Mouse (Mus musculus) CD4-positive, CD25-positive, alpha-beta regulatory T cell, adult 4 months (primary cell): ENCODE data around the gene Fcrlb. TPM values are rescaled to one million over a fixed set of nuclear protein-coding genes. Genes with fewer than 3 reads are reported as not detected.
"Not testable (repeated sequence)": the region's sequence is repeated elsewhere in the genome, so short reads cannot be mapped to it uniquely, and the experiment has no call there.

ENCODE experiments used
- ATAC-seq: one replicate; pipeline ENCODE4 v1.8.0; 2017
- polyA plus RNA-seq, 2 experiments: library from polyadenylated mRNA; unstranded; fragments of 100-300 nt; shearing (Covaris generic); gene quantifications; one replicate each; pipeline ENCODE4 v1.2.1; 2017

Fcrlb gene
- polyA plus RNA-seq: not detected

GRCm38 (mm10) chr1:170912891-170913615, at the start of gene Fcrlb:
Gene Fcrlb, minus strand, starts transcription at chr1:170912941.
- ATAC-seq: no peak

GRCm38 (mm10) chr1:170962301-170962700, 49.6 kb upstream of the Fcrlb start:
- ATAC-seq: no peak

- ATAC-seq: no peak
Observed at GRCm38 (mm10) chr1:170961101-170961500, 48.4 kb upstream of the Fcrlb start.

GRCm38 (mm10) chr1:170959791-170960190, 47.0 kb upstream of the Fcrlb start:
- ATAC-seq: no peak

GRCm38 (mm10) chr1:170958225-170958624, 45.5 kb upstream of the Fcrlb start:
- no peak for ATAC-seq

GRCm38 (mm10) chr1:170953192-170953591, 40.5 kb upstream of the Fcrlb start:
- no peak for ATAC-seq

DNA sequence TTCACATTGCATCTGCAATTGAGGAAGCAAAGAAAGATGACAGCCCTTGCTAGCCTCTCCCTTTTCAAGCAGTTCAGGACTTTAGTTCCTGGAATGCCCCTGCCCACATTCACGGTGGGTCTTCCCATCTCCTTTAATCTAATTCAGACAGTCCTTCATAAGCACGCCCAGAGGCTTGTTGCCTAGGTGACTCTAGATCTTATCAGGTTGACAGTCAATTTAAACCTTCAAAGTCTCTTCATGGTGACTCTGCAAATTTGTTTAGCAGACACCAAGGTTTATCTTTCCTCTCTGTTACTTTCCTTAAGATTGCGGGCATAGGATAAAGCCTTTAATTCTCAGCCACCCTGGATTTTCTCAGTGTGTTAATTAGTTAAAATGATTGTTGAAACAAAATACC, 38.0 kb upstream of the Fcrlb start:
- ATAC-seq: no peak

- ATAC-seq: not testable (repeated sequence)
Observed at GRCm38 (mm10) chr1:170944908-170945307, 32.2 kb upstream of the Fcrlb start.

DNA sequence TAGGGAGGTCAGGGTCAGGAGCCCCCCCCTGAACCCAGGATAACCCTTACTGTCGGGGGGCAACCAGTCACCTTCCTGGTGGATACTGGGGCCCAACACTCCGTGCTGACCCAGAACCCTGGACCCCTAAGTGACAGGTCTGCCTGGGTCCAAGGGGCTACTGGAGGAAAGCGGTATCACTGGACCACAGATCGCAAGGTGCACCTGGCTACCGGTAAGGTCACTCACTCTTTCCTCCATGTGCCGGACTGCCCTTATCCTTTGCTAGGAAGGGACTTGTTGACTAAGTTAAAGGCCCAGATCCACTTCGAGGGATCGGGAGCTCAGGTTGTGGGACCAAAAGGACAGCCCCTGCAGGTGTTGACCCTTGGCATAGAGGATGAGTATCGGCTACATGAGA, 31.4 kb upstream of the Fcrlb start:
- not testable (repeated sequence) for ATAC-seq

DNA sequence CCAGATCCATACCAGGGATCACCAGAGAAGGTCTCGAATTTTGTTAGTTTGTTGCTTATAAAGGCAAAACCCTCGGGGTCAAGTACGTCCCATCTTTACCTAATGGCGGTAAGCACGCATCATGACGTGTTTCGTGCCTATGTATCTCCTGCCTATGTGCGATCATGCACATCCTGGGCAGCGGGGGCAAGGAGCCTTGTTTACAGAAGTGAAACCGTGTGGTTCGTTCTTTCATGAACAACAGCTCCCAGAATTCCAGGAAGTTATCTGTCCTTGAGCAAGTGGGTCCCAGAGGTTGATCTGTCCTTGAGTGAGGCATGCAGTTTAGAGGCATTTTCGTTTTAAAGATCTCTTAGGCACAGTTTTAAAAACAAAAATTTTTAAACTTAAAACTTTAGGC, 26.5 kb upstream of the Fcrlb start:
- ATAC-seq: no peak

DNA sequence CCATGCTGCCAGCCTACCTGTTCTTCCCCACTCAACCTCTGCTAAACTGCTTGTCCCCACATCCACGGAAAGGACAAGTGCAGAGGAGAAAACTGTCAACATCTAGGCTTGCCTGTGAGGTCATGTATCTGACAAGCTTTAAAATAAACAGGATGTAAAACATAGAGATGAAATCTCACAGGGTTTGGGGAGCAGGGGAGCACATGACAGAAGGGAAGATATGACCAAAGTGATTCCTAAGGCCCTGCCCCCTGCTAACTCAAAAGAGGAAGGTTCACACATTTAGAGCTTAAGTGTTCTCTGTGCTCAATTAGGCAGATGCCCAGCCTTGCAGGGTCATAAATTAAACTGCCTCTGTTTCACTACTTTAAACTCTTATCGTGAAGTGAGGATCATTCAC, 21.6 kb upstream of the Fcrlb start:
- ATAC-seq: no peak

GRCm38 (mm10) chr1:170933940-170934339, 21.2 kb upstream of the Fcrlb start:
- no peak for ATAC-seq

GRCm38 (mm10) chr1:170933386-170933920, 20.7 kb upstream of the Fcrlb start:
- ATAC-seq: no peak

DNA sequence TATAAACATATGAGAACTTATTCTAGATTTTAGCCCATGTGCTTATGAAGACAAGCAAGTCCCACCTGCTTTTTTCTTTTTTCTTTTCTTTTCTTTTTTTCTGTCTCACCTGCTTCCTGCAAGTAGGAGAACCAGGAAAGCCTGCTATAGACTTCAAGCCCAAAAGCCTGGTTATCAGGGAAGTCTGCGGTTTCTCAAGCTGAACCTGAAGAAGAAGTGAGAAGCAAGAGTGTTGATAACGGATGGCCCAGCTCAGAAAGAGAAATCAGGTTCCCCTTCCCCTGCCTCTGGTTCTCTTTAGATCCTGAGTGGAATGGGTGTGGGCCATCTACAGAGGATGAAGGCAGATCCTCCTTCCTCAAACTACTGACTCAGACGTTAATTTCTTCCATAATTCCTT, 19.3 kb upstream of the Fcrlb start:
- no peak for ATAC-seq

- ATAC-seq: no peak
Observed at GRCm38 (mm10) chr1:170929245-170929644, 16.5 kb upstream of the Fcrlb start.

GRCm38 (mm10) chr1:170928467-170928866, 15.7 kb upstream of the Fcrlb start:
- ATAC-seq: no peak

DNA sequence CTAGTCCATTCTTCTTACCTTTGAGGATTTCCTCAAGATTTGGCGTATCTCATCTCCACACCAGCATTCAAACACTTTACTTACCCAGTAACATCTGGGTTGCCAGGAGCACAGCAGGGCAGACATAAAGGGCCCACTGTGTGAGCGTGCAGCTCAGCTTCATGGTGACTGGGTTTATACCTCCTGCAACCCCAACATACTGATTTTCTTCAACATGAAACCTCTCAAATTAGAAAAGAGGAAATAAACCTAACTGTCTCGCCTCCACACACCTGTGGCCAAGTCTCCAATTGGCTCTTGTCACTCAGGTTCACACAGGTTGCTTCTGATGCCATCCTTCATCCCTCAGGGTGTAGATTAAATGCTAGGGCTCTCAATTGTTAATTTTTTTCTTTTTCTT, 14.6 kb upstream of the Fcrlb start, which contains the start of gene Fcrla:
Gene Fcrla, minus strand, starts transcription at position 206 of the 400 bp plus-strand sequence.
- ATAC-seq: no peak

DNA sequence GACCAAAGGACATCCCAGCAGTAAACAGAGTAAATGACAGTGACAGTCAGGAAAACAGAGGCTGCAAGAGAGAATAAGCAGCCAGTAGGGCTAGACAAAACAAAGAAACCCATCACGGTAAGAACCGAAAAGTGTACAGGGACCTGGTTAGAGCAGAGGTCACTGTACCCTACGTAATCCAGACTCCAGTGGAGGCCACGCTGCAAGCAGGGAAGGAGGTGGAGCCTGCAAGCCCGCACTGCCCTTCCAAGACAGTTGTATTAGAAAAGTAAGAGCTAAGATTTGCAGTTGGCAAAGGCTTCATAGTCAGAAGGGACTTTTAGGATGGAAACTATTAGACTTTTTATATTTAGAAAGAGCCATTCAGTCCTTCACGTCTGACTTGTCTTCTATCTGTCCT, 14.2 kb upstream of the Fcrlb start:
- no peak for ATAC-seq

DNA sequence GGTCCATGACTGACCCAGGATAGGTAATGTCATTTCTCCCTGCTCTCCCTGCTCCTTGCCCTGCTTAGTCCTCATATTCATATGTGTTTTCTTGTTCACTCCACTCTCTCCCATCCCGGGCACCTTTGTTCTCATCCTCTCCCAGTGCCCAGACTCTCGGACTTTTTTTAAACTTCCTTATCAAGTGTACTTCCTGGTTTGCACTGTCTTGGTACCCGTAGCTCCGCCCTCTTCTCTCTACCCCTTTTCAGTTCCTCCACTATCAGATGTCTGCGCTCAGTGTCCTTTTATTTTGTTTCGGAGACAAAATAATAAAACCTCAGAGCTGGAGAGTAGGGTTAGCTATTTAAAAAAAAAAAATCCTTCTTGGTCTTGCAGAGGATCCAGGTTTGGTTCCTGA, 11.7 kb upstream of the Fcrlb start:
- no peak for ATAC-seq

- ATAC-seq: no peak
Observed at GRCm38 (mm10) chr1:170919308-170919707, 6.6 kb upstream of the Fcrlb start.

- ATAC-seq: no peak
Observed at GRCm38 (mm10) chr1:170915657-170916056, 2.9 kb upstream of the Fcrlb start.

DNA sequence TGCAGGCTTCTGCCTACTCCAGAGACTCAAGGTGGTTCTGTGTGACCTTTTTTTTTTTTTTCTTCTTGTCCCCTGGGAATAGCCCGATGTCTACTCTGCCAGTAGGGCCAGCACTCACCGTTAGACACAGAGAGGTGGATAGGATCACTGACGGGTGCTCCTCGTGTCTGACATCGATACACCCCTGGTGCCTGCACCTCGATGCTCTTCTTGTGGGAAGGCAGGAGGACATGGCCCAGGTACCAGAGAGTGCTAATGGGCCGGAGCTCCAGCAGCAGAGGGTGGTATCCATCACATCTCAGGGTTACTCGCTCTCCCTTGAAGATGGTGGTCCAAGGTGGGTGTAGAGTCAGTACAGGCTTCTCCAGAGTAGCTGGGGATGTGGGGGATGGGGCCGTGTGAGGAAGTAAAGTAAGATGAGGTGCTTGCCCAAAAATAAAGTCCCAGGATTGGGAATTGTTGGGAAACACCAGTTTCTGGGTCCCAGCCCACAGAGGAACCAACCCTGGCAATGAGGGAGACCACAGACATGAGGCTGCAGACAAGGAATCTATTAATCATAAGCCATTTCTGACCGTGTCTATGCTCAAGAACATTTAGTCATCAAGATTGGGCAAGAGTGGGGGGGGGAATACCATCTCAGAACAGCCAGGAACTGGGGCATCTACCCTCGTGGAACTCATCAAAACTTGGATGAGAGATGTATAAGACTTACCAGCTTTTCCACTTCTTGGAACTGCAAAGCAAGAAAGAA, 657 bp downstream of the Fcrlb start:
- no peak for ATAC-seq

DNA sequence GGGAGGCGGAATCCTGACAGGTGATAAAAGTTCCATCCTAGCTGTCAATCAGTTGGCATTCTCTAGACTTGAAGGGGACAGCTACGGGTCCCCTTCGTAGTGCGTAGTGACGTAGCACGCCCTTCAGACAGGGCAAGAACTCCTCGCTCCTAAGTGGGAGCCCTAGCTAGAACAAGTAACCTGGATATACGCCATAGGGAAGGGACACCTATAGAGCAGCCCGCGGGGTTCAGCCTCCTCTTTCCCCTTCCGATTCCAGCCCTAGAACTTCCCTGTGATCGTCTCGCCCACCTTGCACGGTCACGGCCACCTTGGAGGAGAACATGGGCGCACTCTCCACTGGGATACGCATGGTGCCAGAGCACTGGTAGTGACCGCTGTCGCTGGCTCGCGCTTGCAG, 4.4 kb downstream of the Fcrlb start:
- ATAC-seq: no peak
